Mouse (Mus musculus): Measurements from ENCODE around the gene Syne1. TPM values are rescaled to one million over a fixed set of nuclear protein-coding genes. Genes with fewer than 3 reads are reported as not detected.

The Syne1 gene
- total and polyA plus RNA-seq, 2 experiments from 2014 or later, result 25.9 to 71.2 TPM

GRCm38 (mm10) chr10:5079945-5080468, 471.3 kb downstream of the Syne1 start:
- TF ChIP-seq CTCF (IDR thresholded peaks at IDR 0.05; ENCODE audit: low read depth) (no peak), EP300 (IDR thresholded peaks at IDR 0.05; ENCODE audit: low read depth) (no peak)
- Histone ChIP-seq H3K36me3 (replicated peaks; ENCODE audit: control insufficient read depth, insufficient read depth, low read length) (peaks cover 18% of the 10 kb centered on the region), H3K27me3 (ENCODE audit: control insufficient read depth, insufficient read depth, low read length) (no peaks in the 10 kb centered on the region), H3K9me3 (replicated peaks; ENCODE audit: control insufficient read depth, low read length) (no peaks in the 10 kb centered on the region), H3K4me2 (ENCODE audit: low read depth, low read length) (no peak overlapping the region), H3K27ac (ENCODE audit: low read depth) (peak overlapping the region; percentile 1; the same call in 1 of the 2 replicates), H3K9ac (replicated peaks; ENCODE audit: low read depth, low read length) (no peak overlapping the region), H3K4me3 (ENCODE audit: low read depth, low read length) (no peak overlapping the region), H3K4me1 (ENCODE audit: control insufficient read depth, insufficient read depth) (0 out of 2 replicates have a peak, but pooled peaks cover 5% of the 10 kb centered on the region)
- DNase-seq (ENCODE audit: low spot score), result peak; percentile 53
- 19% methylated on average over 9 of the region's 9 CpGs for WGBS
- ATAC-seq (ENCODE audit: insufficient read depth, low read depth), result peak; percentile 49; the same call in 1 of the 2 replicates

- Histone ChIP-seq H3K4me2 (ENCODE audit: low read depth, low read length) (no peak overlapping the region), H3K9ac (replicated peaks; ENCODE audit: low read depth, low read length) (no peak overlapping the region), H3K36me3 (replicated peaks; ENCODE audit: control insufficient read depth, insufficient read depth, low read length) (peaks cover 28% of the 10 kb centered on the region), H3K9me3 (replicated peaks; ENCODE audit: control insufficient read depth, low read length) (no peaks in the 10 kb centered on the region; the same call in 1 of the 2 replicates), H3K27ac (ENCODE audit: low read depth) (no peak overlapping the region), H3K27me3 (ENCODE audit: control insufficient read depth, insufficient read depth, low read length) (no peaks in the 10 kb centered on the region), H3K4me1 (ENCODE audit: control insufficient read depth, insufficient read depth) (0 out of 2 replicates have a peak, but pooled peaks cover 5% of the 10 kb centered on the region), H3K4me3 (ENCODE audit: low read depth, low read length) (no peak overlapping the region)
- WGBS, result 82% methylated on average over 7 of the region's 7 CpGs
- ATAC-seq (ENCODE audit: insufficient read depth, low read depth), result no peak
- TF ChIP-seq CTCF (IDR thresholded peaks at IDR 0.05; ENCODE audit: low read depth) (no peak), EP300 (IDR thresholded peaks at IDR 0.05; ENCODE audit: low read depth) (no peak)
- no peak for DNase-seq (ENCODE audit: low spot score)
Measured at GRCm38 (mm10) chr10:5075724-5076123, 475.6 kb downstream of the Syne1 start.

- 80% methylated on average over 8 of the region's 8 CpGs for WGBS
- H3K36me3 ChIP-seq (replicated peaks; ENCODE audit: control insufficient read depth, insufficient read depth, low read length), result peaks cover 21% of the 10 kb centered on the region
- H3K4me3 ChIP-seq (ENCODE audit: low read depth, low read length), result no peak overlapping the region
- H3K27ac ChIP-seq (ENCODE audit: low read depth), result no peak overlapping the region
- no peak overlapping the region for H3K9ac ChIP-seq (replicated peaks; ENCODE audit: low read depth, low read length)
- DNase-seq (ENCODE audit: low spot score), result no peak
- H3K4me1 ChIP-seq (ENCODE audit: control insufficient read depth, insufficient read depth), result no peaks in the 10 kb centered on the region
- H3K4me2 ChIP-seq (ENCODE audit: low read depth, low read length), result no peak overlapping the region
- ATAC-seq (ENCODE audit: insufficient read depth, low read depth), result no peak
- no peak for TF ChIP-seq CTCF (IDR thresholded peaks at IDR 0.05; ENCODE audit: low read depth)
- no peak for TF ChIP-seq EP300 (IDR thresholded peaks at IDR 0.05; ENCODE audit: low read depth)
- no peaks in the 10 kb centered on the region; the same call in 1 of the 2 replicates for H3K9me3 ChIP-seq (replicated peaks; ENCODE audit: control insufficient read depth, low read length)
- H3K27me3 ChIP-seq (ENCODE audit: control insufficient read depth, insufficient read depth, low read length), result no peaks in the 10 kb centered on the region
Measured at GRCm38 (mm10) chr10:5072054-5072453, 479.2 kb downstream of the Syne1 start.

GRCm38 (mm10) chr10:5070941-5071231, 480.4 kb downstream of the Syne1 start:
- H3K27ac ChIP-seq (ENCODE audit: low read depth), result peak overlapping the region; percentile 98; the same call in 1 of the 2 replicates
- DNase-seq (ENCODE audit: low spot score) (no peak), ATAC-seq (ENCODE audit: insufficient read depth, low read depth) (no peak)
- peaks cover 15% of the 10 kb centered on the region; the same call in 1 of the 2 replicates for H3K36me3 ChIP-seq (replicated peaks; ENCODE audit: control insufficient read depth, insufficient read depth, low read length)
- no peaks in the 10 kb centered on the region for H3K27me3 ChIP-seq (ENCODE audit: control insufficient read depth, insufficient read depth, low read length)
- peak overlapping the region; percentile 47; the same call in 1 of the 2 replicates for H3K4me3 ChIP-seq (ENCODE audit: low read depth, low read length)
- H3K9me3 ChIP-seq (replicated peaks; ENCODE audit: control insufficient read depth, low read length), result no peaks in the 10 kb centered on the region; the same call in 1 of the 2 replicates
- H3K9ac ChIP-seq (replicated peaks; ENCODE audit: low read depth, low read length), result 0 out of 2 replicates have a peak overlapping the region, but pooled peaks have one; percentile 41
- 88% methylated on average over 3 of the region's 3 CpGs for whole genome bisulfite sequencing
- peak overlapping the region; percentile 57; the same call in 1 of the 2 replicates for H3K4me2 ChIP-seq (ENCODE audit: low read depth, low read length)
- no peaks in the 10 kb centered on the region for H3K4me1 ChIP-seq (ENCODE audit: control insufficient read depth, insufficient read depth)
- no peak for TF ChIP-seq CTCF (IDR thresholded peaks at IDR 0.05; ENCODE audit: low read depth)
- no peak for TF ChIP-seq EP300 (IDR thresholded peaks at IDR 0.05; ENCODE audit: low read depth)

GRCm38 (mm10) chr10:5070168-5070940, 480.9 kb downstream of the Syne1 start:
- Histone ChIP-seq H3K4me1 (ENCODE audit: control insufficient read depth, insufficient read depth) (no peaks in the 10 kb centered on the region), H3K9me3 (replicated peaks; ENCODE audit: control insufficient read depth, low read length) (no peaks in the 10 kb centered on the region; the same call in 1 of the 2 replicates), H3K4me2 (ENCODE audit: low read depth, low read length) (peak overlapping the region; percentile 57), H3K27ac (ENCODE audit: low read depth) (peak overlapping the region; percentile 98), H3K36me3 (replicated peaks; ENCODE audit: control insufficient read depth, insufficient read depth, low read length) (peaks cover 14% of the 10 kb centered on the region; the same call in 1 of the 2 replicates), H3K9ac (replicated peaks; ENCODE audit: low read depth, low read length) (peak overlapping the region; percentile 55; the same call in 1 of the 2 replicates), H3K27me3 (ENCODE audit: control insufficient read depth, insufficient read depth, low read length) (no peaks in the 10 kb centered on the region), H3K4me3 (ENCODE audit: low read depth, low read length) (peak overlapping the region; percentile 47)
- 71% methylated on average over 11 of the region's 11 CpGs for WGBS
- ATAC-seq (ENCODE audit: insufficient read depth, low read depth) (no peak), DNase-seq (ENCODE audit: low spot score) (no peak)
- TF ChIP-seq CTCF (IDR thresholded peaks at IDR 0.05; ENCODE audit: low read depth), result no peak
- TF ChIP-seq EP300 (IDR thresholded peaks at IDR 0.05; ENCODE audit: low read depth), result no peak

Measured in heart, postnatal 0 days (tissue).